Mouse (Mus musculus) urinary bladder, postnatal 4 days (tissue): ENCODE measurements around the gene Adcy2.

Experiments used
- DNase-seq, 2 experiments: peaks; one replicate each; pipeline ENCODE4 v3.0.0; 2021 to 2022; ENCODE audit warnings: low spot score in 2 of 2

The Adcy2 gene

DNA sequence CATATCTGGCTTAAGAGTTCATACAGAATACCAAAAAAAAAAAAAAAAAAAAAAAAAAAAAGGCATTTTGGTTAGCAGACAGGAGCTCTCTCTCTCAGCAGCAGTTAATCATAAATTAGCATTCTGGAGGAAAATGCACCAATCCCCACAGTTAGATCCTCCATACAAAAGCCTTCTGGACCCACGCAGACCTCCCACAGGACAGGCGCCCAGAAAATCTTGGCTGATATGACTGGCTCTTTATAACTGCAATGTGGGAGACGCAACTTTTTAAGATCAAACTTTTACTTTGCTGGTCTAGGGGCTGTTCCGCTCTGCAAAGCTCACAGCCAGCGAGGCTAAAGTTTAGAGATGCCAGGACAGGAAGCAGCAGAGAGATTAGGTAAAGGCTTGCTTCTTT lies 37.8 kb downstream of the Adcy2 start:
- no peak for DNase-seq

DNA sequence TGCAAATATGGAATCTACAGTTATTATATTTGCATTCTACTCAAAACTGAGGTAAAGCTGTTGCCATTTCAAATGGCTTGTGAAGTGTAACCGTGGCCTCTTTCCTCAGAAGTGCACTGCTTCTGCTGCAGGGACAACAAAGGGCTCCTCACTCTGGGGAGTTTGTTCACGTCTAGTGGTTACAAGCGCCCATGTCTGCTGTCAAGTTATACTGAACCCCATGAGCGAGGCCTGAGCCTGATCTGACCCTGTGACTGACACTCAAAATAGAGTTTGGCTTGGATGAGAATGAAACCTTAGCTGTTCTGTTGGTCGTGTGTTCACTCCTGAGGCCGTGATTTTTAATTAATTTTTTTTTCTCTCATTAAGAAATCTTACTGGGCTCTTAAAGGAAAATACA lies 38.8 kb downstream of the Adcy2 start:
- no peak for DNase-seq

DNA sequence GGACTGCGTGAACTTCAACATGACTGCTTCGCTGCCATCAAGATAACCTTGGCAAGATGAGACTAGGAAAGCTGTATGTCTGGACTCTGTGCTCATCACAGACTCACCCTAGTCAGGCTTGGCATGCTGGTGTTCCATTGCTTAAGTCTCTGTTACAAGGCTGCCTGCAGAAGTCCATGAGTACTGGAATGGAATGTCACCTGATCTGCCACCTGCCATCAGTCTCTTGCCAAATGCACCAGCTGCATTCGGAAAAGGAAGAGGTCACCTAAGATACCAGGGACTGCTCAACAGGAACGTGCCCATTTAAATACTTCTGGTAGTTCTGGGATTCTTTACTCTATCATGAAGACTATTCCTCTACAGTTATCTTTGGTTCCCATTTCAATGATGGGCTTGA lies 39.9 kb downstream of the Adcy2 start:
- no peak for DNase-seq

DNA sequence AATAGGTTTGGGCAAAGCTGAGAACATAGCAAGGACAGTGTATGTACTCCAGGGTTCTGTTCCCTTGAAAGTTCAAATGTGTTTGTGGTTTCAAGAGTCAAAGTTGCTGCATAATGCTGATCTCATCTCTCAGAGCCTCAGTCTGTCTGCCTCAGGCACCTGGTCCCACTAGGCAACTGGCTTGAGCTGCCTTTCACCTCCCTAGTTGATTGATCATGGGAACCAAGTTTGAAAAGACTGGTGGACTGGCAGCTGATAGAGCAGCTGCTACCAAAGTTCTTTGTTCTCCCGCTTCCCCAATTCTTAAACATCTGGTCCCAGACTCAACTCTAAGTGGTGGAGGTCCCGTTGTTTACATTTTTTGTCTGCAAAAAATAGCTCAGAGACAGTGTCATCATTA lies 56.6 kb downstream of the Adcy2 start:
- DNase-seq, result no peak

DNA sequence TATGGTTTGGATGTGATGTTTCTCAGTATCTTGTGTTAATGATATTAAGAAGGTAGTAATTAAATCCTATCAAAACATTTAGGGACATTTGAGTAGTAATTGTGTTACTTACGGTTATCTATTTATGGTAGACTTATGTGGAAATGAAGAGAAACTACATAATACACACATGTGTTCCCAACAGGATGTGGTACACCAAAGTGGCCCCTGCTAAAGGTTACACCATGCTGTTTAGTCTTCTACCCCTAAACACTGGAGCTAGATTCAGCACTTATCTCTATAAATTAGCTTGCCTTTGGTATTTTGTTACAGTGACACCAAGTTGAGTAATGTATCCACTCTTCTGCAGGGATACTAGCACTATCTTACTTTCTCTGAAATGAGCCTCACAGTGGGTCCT lies 57.9 kb downstream of the Adcy2 start:
- no peak for DNase-seq

DNA sequence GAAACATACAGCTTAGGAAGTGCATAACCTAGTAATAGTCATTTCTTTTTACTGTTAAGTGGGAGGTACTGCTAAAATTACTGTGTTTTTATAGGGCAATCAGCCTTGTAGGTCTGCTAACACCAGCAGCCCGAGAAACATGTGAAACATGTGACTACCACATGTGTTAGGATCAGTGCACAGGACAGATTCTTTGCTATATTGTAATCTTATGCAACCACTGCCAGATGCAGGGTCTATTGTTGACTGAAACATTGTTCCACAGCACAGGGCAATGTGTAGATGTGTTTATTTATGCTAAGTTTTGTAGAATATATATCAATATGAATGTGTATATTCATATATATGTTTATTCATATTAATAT lies 67.1 kb downstream of the Adcy2 start:
- no peak for DNase-seq

DNA sequence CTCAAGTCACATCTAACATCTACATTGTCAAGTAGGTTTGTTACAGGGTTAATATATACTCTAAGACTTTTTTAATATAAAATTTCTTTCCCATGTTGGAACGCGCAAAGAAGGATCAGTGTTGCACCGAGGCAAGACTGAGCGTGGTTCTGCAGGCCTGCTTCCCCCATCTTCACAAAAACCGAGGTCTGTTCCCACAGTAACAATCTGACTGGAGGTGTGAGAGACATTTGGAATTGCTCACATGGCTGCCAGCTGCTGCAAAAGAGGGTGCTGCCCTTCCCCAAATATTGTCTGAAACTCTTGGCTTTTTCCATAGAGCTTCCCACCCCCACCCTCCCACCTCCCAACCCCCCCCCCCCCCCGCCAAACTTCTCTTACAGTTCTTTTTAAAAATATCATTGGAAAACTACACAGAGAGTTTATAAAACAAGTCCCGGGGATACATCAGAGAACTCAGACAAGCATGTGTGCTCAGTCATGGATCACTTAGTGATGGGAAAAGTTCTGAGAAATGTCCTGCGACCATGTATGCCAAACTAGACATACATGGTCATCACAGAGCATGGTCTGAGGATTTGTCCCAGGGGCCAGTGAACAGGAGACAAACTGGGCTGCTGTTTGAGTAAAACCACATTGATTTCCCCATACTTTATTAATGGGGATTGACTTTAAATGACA lies 67.6 kb downstream of the Adcy2 start:
- no peak for DNase-seq

DNA sequence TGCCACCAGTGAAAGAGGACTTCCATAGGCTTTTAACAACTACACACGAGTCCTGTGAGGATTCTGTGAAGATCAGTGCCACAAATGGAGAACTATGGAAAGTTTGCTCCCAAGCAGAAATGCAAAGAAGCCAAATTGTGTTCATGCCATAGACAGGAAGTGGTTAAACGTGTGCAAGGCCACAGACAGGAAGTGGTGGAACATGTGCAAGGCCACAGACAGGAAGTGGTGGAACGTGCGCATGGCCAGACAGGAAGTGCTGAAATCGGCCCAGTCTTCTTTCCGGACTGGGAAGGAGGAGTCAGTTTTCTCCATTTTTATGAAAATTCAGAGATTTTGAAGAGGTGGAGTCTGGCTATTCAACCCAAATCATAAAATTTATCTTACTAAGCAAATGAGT lies 70.9 kb downstream of the Adcy2 start:
- DNase-seq, result no peak

DNA sequence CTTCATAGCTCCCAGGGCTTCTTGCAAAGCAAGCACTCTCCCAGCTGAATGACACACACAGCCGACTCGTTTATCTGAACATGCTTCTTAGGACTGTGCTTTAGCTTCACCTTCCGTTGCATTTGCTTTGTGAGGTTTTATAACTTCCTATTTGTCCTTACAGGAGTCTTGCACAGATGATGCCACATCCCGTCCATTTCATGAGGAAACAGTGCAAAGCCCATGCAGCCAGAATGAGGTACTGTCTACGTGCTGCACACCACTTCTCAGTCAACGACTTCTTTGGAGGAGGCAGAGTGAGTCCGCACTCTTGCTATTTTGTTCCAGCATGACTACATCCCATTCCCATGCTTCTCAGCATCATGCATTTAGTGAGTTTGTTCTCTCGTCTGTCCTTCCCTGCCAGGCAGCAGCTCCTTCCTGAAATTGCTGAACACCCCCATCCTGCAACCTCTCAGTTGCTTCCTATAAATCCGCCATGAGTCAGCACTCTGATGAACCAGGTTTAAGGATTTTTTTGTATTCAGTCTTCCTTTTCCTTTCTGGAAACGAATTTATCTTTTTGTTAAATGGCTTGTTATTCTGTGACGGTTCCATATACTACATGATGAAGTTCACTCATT lies 85.6 kb downstream of the Adcy2 start:
- no peak for DNase-seq

DNA sequence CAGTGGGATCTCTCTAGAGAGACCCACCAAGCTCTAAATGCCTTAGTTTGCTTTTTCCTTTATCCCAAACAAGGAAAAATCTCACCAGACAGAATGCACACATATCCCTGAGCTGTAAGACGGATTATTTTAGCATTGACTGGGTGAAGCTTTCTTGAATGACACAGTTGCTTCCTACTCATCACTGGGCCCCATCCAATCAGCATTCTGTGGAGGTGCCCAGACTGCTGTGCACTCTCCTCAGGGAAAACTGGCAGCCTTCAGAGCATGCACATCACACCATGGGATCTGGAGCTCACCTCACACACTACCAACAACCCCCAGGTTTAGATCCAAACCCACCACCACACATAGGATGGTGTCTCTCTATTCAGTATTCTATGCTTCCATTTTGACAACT lies 92.7 kb downstream of the Adcy2 start:
- no peak for DNase-seq

DNA sequence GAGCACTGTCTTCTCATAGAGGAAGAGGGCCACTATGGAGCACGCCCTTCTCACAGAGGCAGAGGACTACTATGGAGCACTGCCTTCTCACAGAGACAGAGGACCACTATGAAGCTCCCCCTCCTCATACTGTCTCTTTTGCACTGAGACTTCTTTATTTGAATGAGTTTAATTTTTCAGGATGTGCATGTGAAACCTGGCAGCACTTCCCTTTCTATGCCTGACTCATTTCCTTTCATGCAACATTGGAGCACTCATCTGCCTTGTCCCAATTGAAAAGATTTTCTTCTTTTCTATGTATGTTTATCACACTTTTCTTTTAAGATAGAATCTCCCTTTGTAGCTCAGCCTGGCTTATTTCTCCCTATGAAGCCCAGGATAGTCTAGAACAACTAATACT lies 96.6 kb downstream of the Adcy2 start:
- no peak for DNase-seq

DNA sequence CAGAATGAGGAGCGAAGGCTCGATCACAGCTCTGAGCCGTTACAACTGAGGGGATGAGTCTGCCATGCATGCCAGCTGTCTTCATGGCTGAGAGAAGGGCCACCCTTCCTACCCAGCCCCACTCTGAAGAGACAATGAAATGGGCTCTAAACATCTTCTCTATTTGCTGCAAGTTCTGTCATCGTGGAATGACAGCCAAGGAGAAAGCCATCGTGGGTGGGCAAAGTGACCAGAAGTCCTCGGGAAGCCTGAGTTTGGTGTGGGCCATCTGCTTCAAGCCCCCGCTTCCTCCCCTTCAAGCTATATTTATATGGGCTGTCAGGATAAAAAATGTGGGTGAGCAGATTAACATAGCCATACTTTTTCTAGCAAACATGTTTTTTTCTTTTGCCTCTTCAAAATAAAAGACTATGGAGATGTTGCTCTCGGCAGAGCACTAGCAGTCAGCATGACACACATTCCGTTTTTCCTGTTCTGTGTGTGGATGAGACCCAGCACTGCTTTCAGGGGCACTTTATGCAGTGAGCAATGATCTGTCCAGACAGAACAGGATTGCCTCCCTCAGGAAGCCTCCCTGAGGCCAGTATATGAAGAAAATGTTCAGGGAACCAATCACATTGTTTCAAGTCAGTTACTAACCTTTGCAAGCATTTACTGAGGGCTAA lies 109.3 kb downstream of the Adcy2 start:
- no peak for DNase-seq

DNA sequence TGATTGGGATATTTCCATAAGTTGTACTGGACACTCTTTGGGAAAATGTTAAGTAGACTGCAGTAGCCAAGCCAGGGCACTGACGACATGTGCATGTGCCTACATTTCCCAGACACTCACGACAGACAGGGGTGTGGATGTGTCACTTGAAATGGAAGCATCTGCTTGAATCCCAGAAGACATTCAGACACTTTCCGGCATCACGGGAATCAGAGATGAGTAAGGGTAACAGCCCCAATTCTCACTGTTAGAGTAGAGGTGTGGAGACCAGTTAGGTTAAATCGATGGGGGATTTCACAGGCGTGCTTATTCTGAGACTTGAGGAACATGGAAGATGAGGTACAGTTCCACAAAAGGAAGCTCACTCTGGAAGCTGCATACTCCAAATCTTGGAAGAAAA lies 130.6 kb downstream of the Adcy2 start:
- no peak for DNase-seq

DNA sequence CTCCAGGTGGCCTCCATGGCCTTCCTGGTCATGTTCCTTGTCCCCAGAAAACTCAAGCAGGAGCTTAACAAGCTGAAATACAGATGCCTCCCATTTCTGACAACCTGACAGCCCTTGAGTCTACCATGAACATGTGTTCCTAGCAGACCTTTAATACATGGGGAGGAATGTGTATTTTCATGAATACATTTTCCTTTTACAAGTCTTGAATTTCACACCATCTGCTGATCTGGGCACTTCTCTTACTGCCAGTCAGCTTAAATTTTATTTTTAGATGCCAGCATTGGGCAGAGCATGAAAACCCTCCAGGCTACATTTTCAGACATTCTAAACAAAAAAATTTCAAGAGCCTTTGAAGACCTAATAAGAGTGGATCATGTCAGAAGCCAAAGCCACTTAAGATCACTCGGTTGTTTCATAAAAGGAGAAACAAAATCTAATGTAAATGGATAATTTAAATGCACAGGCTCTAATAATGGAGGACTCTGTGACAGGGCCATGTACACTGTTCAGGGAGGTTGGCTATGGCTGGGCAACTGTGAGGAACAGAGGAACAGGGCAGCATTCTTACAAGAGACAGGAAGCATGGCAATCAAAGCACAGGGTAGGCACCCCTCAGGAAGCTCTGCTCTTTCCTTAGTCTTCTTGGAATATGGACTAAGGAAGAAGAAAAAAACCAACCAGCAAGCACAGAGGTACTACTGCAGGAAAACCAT lies 131.2 kb downstream of the Adcy2 start:
- DNase-seq, result no peak

DNA sequence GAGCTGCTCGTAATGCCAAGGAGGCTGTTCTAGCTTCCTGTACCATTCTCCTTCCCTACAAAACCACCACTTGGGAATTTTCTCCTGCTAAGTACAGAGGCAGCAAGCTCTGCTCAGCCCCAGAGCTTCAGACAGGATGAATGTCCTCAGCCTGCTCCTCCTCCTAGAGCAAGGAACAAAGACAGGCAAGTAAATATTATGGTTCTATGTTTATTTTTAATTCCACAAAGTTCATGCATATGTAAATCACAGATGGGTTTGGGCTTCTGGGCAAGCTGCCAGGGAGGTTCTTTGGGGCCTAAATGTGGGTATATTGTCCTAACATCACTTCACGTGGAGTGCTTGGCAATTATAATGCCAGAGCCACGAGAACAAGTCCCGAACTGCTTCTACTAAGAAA lies 139.3 kb downstream of the Adcy2 start:
- DNase-seq, result no peak

DNA sequence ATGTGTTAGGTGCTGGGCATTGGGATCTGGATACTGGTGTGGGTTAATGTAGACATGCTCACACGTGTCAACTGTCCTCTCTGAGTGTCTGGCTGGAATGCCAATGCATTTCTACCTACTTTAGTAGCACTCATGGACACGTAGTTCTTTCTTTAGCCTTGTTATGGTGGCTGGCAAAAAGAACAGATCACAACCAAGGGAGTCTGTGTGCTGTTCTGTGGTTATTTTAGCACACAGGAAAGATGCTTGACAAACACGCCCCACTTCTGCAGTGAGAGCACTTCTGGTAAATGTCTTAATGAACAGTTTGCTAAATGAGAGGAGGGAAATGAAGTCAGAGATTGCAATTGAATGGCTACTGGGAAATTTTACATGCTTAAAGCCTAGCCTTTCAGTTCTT lies 151.1 kb downstream of the Adcy2 start:
- no peak for DNase-seq

DNA sequence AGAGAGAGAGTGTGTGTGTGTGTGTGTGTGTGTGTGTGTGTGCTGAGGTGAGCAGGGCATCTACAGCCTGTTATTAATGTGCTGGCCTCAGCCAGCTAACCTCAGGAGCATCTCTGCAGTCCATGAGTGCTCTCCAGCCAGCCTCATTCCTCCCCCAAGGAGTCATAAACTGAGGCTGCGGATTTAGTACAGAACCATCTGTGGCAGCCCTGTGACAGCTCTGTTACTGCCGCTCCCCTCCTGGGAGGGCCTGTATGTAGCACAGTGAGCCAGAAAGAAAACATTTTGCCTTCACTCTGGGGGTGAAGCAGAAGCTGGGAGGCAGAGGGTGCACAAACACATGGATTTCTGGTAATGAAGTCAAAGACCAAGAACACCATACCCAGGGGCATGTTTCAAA lies 159.8 kb downstream of the Adcy2 start:
- DNase-seq, result no peak

DNA sequence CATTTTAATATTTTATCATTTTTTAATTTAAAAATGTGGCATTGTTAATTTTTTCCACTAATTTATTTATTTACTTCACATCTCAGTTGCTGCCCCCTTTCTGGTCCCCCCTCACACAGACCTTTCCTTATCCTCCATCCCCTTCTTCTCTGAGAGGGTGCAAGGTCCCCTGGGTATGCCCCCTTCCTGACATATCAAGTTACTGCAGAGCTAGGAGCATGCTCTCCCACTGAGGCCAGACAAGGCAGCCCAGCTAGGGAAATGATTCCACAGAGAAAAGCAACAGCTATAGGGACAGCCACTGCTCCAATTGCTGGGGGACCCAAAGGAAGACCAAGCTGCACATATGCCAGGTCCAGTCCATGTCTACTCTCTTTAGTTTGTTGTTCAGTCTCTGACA lies 163.2 kb downstream of the Adcy2 start:
- no peak for DNase-seq

DNA sequence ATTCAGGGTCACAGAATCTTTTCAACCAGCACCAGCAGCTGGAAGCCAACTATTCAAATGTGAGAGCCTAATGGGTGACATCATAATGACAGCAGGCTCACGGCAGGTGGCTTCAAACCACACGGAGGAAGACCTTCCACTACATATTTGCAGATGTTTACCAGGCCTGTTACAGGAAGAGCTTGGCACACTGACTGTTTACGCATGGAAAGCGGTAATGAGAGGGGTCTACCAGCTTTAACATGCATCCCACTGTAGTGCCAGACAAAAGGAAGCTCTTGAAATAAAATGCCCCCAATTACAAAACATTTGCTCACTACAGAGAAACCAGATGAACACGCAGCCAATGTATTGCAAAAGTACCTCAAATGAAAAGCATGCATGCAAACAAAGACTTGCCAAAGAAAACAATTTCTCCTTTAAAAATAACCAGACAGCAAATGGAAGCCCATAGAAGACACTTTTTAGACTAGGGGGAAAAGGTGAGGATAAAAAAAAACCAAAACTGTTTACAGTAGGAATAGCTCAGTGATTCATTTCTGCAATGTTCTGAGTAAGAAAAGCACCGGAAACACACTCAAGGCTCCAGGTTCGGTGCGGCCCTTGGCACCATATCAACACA lies 163.8 kb downstream of the Adcy2 start:
- DNase-seq, result no peak

DNA sequence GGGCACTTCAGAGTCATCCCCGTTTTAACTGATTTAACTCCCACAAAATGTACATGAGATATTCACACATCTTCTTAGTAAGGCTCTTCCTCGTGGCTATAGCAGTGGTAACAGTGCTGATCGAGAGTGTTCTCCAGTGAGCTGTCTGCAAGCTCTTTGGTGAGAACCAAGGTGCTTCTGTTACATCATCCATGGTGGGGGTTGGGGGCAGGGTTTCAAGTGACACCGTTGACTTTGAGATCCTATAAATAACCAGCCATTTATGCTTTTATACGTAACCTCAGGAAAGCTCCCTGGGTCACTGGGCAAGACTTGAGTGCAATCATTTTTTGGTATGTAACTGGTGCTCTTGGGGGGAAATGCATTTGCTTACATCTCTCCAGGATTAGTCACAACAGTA lies 167.2 kb downstream of the Adcy2 start:
- no peak for DNase-seq

DNA sequence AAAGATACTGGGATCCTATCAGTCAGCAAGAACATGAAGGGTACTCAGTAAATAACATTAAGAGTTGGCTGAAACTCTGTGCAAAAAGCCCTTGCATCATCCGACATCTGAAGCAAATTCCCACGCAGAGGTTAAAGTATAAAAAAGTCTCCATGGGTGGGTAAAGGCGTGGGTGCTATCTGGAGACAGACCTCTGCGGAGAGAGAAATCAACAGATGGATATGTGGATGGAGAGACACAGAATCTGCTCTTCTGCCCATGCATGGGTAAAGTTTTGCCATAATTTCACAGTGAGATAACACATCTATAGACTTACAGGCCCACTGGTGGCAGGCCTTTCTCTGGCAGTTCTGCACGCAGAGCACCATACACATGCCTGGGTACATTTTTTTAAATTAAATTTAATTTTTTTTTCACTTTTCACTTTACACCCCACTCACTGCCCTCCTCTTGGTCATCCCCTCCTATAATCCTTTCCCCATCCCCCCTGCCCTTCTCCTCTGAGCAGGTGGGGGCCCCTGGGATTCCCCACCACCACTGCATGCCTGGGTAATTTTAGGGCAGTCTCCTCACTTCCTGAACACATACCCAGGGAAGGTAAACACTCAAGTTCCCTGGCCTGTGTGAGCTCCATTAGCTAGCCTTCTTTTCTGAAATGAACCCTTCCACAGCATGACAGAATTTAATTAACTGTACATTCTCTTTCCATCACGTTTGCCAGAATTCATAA lies 169.1 kb downstream of the Adcy2 start:
- DNase-seq, result no peak

DNA sequence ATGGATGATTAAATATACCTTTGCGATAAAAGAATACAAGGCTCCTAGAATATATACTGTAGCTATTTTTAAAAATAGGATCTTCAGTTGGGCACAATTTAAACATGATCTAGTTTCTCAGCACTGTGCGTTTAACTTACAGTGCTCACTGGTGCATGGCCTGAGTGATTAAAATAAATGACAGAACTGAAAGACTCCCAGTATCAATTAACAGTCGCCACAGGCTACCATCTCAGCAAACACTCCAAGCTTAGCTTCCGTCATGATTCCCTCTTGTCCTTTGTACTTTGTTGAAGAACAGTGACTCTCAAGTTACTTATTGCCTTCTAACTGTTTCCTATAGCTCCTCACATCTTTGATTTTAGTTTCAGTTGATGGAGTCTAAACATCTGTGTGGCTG lies 170.9 kb downstream of the Adcy2 start:
- DNase-seq, result no peak
